Mouse (Mus musculus) activated CD4-positive, CD25-positive, alpha-beta regulatory T cell, adult 4 months (primary cell): ENCODE results near the gene Olfr1293-ps. TPM values are rescaled to one million over a fixed set of nuclear protein-coding genes. Genes with fewer than 3 reads are reported as not detected.

Source experiments
- ATAC-seq: one replicate; pipeline ENCODE4 v1.8.0; 2017
- polyA plus RNA-seq, 2 experiments: library from polyadenylated mRNA; unstranded; fragments of 100-300 nt; shearing (Covaris generic); gene quantifications; one replicate each; pipeline ENCODE4 v1.2.1; 2017

Olfr1293-ps gene
- polyA plus RNA-seq = under 1 TPM in 1 of 2 experiments, not detected in 1; 0.09 TPM

DNA sequence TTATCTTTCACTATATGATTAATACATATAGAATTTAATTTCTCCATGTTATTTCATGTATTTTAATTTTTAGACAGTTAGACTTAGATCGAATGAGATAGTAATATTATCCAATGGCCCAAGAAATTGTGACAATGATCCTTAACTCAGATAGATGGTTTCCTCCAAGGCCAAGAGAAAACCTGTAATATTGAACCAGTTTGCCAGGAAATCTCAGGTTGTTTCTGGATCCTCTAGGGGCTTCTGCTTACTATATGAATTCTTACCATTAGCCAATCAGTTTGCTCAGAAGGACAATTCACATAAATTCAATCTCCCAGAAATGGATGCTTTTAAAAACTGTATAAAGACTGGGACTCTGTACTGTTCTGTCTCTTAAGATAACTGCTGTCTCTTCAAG lies at the start of gene Olfr1293-ps:
Gene Olfr1293-ps (plus strand): TSS at position 301 of the 400 bp plus-strand sequence.
- no peak for ATAC-seq

- ATAC-seq = no peak
Observed at GRCm38 (mm10) chr2:111480519-111480918, 44.5 kb upstream of the Olfr1293-ps start, which contains the start of gene Olfr1289. Gene Olfr1289 (plus strand): TSS chr2:111480819.

GRCm38 (mm10) chr2:111493729-111494128 lies 31.3 kb upstream of the Olfr1293-ps start, which contains the start of gene Olfr1290:
Gene Olfr1290 (minus strand): TSS chr2:111493829.
- no peak for ATAC-seq

GRCm38 (mm10) chr2:111496880-111497279 lies 28.1 kb upstream of the Olfr1293-ps start, which contains the start of gene Olfr1291-ps1:
Gene Olfr1291-ps1 (plus strand): TSS chr2:111497180.
- ATAC-seq = no peak

DNA sequence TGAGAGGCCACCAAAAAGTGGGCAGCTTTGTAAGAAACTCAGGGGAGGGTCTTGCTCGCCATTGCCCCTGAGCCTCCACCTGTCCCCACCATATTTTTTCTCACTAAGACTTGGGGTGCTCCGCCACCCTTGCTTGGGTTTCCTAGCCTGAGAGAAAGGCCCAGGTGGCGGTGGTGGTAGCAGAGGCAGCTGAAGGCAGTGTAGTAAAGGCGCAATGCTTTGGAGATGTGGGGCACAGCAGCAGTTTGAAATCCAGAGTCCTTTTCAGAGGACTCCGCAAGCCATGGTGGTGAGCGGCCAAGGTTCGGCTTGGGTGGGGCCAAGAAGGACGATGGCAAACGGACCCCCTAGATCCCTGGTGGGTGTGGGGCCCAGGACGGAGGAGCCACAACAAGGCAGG lies 7.6 kb upstream of the Olfr1293-ps start:
- ATAC-seq = no peak

- no peak for ATAC-seq
Observed at GRCm38 (mm10) chr2:111540191-111540590, 15.2 kb downstream of the Olfr1293-ps start, which contains the start of gene Olfr1294. Gene Olfr1294 (minus strand): TSS chr2:111540291.

GRCm38 (mm10) chr2:111569581-111569980 lies 44.6 kb downstream of the Olfr1293-ps start, which contains the start of gene Olfr1295:
Gene Olfr1295 (minus strand): TSS chr2:111569681.
- no peak for ATAC-seq

Other genes with a start within 250 kb of the Olfr1293-ps start
- gene Olfr1278, start 235.1 kb upstream of the Olfr1293-ps start, polyA plus RNA-seq = not detected
- gene Olfr1279, start 224.6 kb upstream of the Olfr1293-ps start, polyA plus RNA-seq = not detected
- gene Olfr1280, start 211.2 kb upstream of the Olfr1293-ps start, polyA plus RNA-seq = not detected
- gene Olfr1281, start 198.7 kb upstream of the Olfr1293-ps start, polyA plus RNA-seq = not detected
- gene Olfr1282, start 189.1 kb upstream of the Olfr1293-ps start, polyA plus RNA-seq = not detected
- not detected for gene Olfr1283, start 158.4 kb upstream of the Olfr1293-ps start, polyA plus RNA-seq
- gene Olfr1284, start 149.7 kb upstream of the Olfr1293-ps start, polyA plus RNA-seq = not detected
- not detected for gene Olfr1286, start 102.1 kb upstream of the Olfr1293-ps start, polyA plus RNA-seq
- gene Olfr1287, start 76.1 kb upstream of the Olfr1293-ps start, polyA plus RNA-seq = not detected
- gene Olfr1288, start 51.1 kb upstream of the Olfr1293-ps start, polyA plus RNA-seq = not detected
- not detected for gene Olfr1289, start 44.4 kb upstream of the Olfr1293-ps start, polyA plus RNA-seq
- not detected for gene Olfr1290, start 31.4 kb upstream of the Olfr1293-ps start, polyA plus RNA-seq
- gene Olfr1291-ps1, start 28.0 kb upstream of the Olfr1293-ps start, polyA plus RNA-seq = under 1 TPM in 1 of 2 experiments, not detected in 1; 0.16 TPM
- gene Olfr1294, start 15.1 kb downstream of the Olfr1293-ps start, polyA plus RNA-seq = not detected
- gene Olfr1295, start 44.5 kb downstream of the Olfr1293-ps start, polyA plus RNA-seq = not detected
- under 1 TPM in 1 of 2 experiments, not detected in 1; 0.11 TPM for gene Olfr1297, start 101.3 kb downstream of the Olfr1293-ps start, polyA plus RNA-seq
- gene Olfr1298, start 124.0 kb downstream of the Olfr1293-ps start, polyA plus RNA-seq = not detected
- not detected for gene Olfr1299, start 136.2 kb downstream of the Olfr1293-ps start, polyA plus RNA-seq
- gene Olfr1301, start 225.8 kb downstream of the Olfr1293-ps start, polyA plus RNA-seq = not detected